Mouse (Mus musculus) thymus, adult 18-20 months (tissue): ENCODE measurements around the gene Capn9.

ENCODE experiments used
- DNase-seq, 2 experiments: peaks; one replicate each; pipeline ENCODE4 v3.0.0; 2022; ENCODE audit warnings: mixed read lengths in 2 of 2

Gene Capn9

DNA sequence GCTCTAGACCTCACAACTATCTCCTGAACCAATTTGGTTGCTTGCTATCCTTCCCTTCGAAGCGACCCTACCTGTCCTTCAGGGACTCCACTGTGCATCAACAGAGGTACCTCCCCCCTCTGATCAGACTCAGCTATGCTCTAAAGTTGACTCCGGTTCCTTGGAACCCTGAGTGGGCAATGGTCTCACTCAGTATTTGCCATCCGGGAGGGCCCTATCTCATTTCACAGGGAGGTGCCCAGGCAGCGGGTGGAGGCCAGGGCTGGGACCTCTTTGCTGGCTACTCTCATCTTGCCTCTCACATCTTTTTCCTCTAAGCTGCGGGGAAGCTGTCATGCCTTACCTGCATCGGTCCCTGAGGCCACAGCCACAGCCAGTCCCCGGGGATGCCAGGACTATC, at the start of gene Capn9:
Capn9 (plus strand) TSS at position 301 of the 400 bp plus-strand sequence.
- no peak for DNase-seq

DNA sequence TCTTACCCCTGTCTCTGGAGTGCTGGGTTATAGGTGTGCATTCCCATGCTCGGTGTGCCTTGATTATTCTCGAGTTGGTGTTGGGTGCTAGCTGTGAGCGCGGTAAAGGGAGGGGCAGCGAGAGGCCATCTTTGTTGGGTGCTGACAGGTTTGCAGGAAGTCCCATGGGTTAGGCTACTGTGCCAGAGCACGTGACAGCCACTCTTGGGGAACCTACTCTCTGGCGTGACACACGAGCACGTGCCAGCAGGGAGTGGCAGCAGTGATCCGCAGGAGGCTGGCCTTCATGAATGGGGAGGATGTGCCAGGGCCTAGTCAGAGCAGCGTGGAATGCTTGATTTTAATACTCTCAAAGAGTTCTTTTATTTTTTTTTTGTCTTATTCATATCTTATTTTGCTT, 49.6 kb upstream of the Capn9 start:
- no peak for DNase-seq

DNA sequence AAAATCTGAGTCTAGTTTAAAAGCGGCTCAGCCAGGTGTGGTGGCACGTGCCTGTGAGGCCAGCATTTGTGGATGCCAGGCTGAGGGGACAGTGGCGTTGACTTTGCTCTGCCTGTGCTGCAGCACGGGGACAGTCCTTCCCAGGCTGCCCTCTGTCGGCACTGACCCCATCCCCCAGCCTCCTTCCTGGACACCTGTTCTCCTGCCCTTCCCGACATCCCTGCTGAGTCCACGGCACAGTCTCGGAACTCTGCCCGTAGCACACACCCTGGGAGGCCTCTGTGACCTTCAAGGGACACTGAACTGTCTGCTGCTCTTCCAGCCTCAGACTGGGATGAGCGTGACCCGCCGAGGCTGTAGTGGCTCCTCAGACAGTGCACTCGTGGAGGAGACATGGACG, 45.8 kb upstream of the Capn9 start:
- DNase-seq: no peak

DNA sequence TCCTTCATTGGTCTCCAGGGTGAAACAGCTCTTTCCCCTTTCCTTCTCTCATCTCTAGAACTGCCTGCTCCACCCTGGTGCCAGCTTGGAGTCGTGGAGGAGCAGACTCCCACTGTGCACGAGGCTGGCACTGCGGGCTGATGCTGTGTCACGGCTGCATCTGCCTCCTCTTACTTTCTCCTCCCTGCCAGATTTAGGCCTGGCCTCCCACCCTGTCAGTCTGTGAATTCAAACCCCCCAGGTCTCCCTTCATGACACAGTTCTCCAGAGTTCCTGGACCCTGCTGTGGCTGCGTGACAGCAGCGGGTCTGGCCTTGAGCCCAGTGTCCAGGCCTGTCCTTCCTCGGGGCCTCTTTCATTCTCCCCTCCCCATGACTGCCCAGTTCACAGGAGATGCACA, 45.4 kb upstream of the Capn9 start:
- DNase-seq: no peak

DNA sequence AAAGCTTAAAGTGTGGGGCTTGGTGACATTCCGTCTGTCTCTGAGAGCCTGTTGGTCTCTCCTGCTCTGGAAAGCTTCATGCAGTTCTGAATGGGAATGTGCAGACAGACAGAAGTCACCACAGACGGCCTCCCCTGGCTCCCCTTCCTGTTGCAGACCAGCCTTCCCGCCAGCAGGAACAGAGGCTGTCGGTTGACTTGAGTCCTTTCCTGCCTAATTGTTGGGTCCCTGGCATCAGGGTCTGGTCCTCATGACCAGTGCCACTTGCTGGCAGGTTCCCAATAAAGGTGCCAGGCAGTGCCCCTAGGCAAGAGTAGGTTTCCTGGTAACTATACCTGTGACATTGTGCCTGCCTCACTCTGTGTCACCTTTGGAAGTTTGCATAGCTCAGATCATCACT, 44.9 kb upstream of the Capn9 start:
- DNase-seq: no peak

DNA sequence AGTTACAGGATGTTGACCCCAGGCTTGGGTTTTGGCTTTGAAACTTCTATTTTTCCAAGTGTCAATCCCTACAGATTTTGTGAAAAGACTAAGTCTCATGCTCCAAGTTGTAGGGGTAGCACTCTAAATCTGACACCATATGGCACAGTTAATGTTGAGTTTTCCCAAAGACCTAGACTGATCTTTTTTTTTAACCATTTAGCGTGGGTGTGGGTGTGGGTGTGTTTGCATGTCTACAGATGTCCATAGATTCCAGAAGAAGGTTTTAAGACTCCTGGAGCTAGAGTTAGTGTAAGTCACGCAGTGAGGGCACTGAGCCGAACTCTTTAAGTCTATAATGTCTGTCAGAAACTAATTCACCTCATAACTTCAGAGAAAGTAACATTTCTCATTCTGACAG, 43.3 kb upstream of the Capn9 start:
- no peak for DNase-seq

DNA sequence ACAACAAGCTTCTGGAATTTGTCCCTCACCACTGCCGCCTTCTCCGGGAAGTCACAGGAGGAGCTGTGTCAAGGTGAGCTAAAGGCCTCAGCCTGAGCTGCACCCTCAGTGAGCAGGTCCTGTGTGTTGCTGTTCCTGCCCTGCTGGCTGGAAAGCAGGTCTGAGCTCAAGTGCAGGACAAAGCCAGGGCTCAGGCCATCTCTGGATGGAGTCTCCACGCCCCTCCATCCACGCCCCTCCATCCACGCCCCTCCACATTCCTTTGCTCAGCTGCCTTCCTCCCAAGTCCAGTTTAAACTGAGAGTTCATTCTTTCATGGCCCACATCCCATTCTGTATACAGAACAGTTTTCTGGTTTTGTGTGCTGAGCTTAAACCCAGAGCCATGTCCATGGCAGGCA, 40.5 kb upstream of the Capn9 start:
- no peak for DNase-seq

DNA sequence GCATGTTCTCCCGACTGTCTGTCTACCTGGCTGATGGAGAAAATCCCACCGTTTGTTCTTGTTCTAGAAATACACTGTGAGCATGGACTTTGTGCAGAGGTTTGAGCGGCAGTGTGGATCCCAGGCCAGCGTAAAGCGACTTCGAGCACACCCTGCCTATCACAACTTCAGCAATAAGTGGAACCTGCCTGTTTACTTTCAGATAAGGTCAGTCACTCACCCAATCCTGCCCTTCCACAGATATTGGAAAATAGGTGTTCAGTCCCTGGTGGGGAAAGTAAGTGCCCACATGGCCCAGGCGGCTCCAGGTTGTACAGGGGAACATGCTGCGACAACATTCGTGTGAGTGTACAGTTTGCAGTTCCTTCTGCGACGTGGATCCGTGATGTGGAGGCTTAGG, 35.0 kb upstream of the Capn9 start:
- DNase-seq: no peak

DNA sequence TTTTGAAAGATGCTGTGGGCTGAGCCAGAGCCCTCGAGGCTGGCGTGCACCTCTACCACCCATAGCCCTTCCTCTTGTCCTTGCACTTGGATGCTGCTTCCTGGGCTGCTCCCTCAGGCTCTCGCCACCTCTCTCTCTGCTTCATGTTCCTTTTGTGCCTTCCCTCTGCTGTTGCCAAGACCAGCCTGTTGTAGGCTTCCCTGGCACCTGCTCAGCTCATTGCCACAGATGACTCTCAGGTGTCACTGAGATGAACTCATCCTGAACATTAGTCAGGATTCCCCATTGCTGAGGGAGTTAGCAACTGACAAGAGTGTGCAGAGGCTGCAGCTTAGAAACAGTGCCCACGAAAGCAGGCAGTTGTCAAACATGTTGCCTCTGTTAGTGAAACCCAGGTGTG, 33.9 kb upstream of the Capn9 start:
- DNase-seq: no peak

DNA sequence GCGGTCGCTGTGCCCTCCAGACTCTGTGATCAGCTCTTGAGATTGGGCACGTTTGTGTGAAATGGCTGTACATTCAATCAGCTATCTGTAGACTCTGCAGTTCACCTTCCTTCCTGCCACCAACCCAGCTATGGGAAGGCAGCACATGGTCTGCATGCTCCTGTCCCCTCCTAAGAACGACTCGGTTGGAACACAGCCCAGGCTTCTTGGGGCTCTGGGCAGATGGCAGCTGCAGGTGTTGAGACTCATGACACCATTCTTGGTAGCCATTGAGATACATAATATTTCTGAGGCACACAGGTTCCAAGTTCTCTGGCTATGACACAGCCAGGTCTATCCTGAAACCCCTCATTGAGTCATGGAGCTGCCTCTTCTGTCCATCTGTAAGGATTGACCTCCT, 32.6 kb upstream of the Capn9 start:
- no peak for DNase-seq

DNA sequence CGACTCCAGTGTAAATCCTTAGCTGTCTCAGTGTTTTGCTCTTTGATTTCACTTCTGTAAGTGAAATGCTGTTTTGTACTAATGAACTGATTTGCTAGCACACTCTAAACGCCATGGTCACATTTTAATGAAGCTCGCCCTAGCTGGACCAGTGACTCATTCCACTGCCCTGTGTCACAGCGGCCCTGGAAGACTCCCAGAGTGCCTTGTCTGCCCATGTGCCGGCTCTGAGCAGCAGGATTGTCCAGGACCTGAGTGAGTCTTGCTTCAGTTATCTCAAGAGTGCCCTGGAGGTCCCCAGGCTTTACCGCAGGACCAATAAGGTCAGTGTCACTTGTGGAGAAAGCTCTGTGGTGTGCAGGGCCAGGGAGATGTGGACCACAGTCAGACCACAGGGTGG, 29.5 kb upstream of the Capn9 start:
- no peak for DNase-seq

DNA sequence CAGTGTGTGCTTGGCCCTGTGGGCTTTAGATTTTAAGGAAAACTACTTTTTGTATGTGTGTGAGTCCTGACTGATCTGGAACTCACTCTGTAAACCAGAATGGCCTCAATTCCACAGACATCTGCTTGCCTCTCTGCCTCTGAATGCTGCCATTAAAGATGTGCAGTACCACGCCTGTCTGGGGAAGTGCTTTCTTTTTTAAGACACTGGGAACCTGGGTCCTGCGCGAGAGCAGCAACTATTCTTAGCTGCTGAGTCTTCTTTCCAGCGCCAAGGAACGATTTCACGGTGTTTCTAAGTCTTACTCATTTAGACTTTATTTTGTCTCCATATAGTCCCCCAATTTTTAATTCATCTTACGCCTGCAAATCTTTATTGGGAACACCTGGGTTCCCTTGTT, 29.1 kb upstream of the Capn9 start:
- no peak for DNase-seq

DNA sequence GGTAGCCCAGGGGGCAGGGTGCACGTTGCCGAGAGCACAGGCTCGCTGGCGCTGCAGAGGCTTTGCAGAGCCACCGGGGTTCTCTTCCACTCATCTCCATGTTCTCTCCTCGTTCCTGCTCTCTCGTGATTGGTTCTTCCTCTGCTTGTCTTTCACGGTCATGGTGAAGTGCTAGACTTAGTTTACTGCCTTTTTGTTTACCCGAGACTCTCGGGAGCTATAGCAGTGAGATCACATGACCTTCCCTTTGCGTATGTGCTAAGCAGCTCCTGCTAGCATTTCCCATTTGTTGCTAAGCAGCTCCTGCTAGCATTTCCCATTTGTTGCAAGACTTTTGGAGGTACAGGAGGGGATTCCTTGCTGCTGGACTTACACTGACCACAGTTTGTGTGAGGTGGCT, 28.6 kb upstream of the Capn9 start:
- no peak for DNase-seq

DNA sequence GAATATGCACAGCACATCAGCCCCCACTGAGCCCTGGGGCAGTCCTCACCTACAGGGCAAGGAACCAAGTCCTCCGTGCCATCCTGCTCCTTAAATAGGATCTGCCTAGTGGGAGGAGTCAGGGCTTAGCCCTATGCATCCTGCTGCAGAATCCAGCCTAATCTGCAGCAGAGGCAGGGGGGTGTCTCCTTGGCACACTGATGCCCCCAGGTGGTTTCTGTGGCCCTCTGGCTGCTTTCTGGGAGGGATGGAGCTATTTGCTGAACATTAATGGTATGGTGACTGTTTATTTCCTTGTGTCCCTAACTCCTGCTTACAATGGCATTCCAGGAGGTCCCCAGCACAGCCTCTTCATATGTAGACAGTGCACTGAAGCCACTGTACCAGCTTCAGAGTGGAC, 27.7 kb upstream of the Capn9 start:
- DNase-seq: no peak

DNA sequence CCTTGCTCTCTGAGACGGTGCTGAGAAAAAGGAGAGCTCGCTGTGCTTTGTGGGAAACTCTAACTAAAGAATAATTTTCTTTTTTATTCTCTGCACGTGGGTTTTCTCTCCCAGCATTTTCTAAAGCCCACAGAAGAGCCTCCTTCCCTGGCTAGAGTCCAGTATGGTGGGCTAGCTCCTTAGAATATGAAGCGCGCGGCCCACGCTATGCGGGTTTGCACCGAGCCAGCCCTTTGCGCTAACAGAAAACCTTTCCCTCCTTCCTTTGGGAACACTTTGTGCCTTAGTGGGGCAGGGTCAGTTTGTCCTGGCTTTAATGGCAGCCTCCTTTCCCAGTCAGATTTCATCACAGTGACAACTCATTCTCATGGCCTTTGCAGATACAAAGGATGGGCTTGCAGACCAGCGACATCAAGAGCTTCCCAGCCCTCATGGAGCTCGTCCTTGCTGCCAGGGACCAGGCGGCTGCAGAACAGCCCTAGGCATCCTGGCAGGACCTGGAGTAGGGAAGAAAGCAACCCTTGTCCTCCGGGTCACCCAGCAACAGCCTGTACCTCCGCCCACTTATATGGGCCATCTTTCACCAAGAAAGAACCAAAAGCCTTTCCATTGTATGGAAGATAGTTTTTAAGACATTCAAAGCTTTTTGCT, 24.8 kb upstream of the Capn9 start:
- no peak for DNase-seq

DNA sequence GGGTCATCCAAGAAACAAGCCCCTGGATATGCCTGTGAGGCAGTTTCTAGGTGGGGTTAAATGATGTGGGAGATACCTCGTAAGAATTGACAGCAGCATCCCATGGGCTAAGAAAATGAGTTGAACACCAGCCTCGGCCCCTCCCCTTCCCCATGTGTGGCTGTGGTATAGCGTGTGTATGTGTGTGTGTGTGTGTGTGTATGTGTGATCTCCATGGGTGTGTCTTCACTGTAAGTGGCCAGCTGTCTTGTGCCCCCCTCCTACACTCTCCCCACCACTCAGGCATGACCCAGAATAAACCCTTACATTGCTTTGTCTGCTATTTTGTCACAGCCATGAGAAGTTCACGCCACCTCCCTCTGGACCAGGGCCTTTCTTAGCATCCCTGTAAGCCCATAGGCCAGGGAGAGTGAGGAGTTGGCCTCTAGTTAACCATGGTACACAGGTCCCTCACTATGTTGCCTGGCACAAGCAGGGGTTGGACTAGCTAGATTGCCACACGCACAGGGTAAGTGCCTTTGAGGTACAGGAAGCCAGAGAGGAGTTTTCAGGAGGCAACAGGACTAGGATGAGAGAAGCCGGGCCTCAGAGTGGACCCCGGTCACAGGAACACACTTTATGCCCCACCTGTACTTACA, 20.7 kb upstream of the Capn9 start:
- DNase-seq: no peak

DNA sequence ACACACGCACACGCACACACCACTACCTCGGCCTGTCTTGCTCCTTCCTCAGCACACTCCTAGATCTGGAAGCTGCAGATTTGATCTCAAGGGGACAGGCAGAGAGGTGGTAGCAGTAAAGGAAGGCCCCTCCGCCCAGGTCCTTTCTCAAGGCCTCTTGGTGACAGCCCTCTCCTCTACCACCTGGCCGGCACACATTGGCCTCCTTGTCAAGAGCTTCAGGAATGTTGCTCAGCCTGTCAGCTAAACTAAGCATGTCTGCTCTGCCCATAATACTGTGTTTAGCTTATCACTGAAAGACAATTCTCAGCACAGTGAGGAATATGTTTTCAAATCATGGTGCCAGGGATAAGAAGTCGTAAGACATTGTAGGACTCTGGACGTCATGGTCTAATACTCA, 19.7 kb upstream of the Capn9 start:
- DNase-seq: no peak

DNA sequence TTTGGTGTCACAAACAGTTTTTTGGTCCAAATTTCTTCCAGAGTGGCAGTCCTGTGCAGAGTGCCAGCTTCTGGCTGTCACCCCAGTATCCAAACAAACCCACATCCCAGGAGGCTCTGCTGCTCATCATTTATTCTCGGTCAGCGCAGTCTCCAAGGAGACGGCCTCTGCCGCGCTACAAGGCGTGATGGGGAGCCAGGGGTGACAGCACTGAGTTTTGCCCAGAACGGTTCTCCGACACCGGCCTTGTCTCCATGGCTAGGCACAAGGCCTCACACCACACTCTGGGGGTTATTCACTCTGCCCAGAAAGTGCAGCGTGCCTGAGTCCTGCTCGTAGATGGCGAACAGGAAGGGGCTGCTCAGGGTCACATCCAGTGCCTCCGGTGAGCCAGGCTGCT, 19.3 kb upstream of the Capn9 start:
- no peak for DNase-seq

DNA sequence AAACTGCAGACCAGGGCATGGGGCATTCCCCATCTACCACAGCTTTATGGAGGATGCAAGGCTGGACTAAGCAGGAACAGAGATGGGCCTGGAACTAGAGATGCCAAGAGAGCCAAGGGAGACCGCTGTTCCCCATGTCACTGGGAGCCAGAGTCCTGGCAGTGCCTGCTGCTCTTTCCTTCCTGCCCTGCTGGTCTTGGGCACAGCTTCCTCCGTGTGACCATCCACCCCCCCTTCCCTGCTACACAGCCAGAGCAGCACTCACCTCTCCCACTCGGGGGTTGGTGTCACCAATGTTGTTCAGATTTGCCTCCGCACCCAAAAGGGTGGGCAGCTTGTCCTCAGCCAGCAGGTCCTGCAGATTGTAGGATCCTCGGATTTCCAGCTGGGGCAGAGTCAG, 18.4 kb upstream of the Capn9 start:
- DNase-seq: no peak

DNA sequence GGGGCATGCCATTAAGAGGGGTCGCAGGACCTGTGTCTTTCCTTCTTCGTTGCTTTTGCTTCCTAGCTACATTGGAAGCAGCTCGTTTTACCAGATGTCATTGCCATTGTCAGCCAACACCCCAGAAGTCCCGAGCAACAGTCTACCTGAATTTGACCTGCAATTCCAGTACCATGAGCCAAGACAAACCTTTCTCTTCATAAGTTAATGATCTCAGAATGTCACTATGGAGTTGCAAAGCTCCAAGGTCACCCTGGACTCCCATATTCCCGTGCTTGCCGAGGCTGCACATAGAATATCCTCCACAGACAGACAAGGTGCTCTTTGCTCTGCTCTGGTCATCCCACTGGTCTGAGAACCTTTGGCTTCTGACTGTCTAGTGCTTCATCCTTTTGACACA, 8.8 kb upstream of the Capn9 start:
- no peak for DNase-seq

DNA sequence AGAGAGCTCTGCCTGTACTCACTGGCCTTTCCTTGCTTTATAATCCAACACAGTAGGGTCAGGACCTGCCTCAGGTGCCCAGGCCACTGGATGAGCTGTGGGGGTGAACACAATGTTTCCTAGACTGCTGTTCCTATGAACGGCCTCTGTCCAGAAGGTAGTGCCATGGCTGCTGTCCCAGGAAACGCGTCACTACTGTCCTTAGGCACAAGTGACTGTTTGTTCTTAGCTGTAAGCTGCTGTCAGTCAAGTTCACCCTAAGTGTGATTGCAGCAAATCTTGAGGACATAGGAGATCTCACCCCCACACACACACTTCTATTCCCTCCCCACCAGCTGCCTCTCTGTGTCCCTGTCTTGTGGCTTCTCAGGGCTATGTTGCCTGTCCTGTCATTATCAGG, 8.3 kb upstream of the Capn9 start:
- DNase-seq: no peak

DNA sequence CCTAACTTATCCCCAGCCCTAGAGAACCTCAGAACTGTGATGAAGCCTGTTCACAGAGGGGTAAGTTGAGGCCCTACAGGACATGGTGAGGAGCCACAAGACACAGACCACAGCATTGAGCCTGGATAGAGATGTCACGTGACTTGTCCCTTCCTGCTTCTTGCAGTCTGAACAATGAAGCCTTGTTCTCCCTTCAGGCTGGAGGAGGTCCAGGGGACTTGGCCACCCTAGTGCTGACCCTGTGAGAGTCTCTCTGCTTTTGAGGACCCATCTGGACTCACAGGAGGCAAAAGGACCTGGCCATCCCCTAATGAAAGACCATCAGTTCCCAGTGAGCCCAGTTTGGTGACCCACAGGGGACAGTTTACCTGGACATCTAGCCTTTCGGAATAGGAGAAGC, 6.8 kb upstream of the Capn9 start:
- no peak for DNase-seq

DNA sequence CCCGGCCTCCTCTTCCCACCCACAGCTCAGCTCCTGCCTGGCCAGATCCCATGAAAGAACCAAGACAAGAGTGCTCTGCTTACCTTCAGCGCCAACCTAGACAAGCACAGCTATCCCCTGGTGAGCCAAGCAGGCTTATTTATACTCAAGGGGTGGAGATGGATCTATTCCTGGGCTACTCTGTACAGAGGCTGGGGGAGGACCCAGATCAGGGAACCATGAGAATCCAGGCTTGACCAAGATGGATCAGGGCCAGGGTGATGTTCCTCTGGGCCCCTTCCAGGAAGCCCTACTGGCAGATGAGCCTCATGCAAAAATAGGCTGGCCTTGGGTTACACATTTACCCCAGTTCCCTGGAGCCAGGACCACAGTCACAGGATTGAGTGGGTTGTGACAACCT, 6.3 kb upstream of the Capn9 start, which contains the start of gene Agt:
Agt (minus strand) TSS at position 114 of the 400 bp plus-strand sequence.
- DNase-seq: no peak

DNA sequence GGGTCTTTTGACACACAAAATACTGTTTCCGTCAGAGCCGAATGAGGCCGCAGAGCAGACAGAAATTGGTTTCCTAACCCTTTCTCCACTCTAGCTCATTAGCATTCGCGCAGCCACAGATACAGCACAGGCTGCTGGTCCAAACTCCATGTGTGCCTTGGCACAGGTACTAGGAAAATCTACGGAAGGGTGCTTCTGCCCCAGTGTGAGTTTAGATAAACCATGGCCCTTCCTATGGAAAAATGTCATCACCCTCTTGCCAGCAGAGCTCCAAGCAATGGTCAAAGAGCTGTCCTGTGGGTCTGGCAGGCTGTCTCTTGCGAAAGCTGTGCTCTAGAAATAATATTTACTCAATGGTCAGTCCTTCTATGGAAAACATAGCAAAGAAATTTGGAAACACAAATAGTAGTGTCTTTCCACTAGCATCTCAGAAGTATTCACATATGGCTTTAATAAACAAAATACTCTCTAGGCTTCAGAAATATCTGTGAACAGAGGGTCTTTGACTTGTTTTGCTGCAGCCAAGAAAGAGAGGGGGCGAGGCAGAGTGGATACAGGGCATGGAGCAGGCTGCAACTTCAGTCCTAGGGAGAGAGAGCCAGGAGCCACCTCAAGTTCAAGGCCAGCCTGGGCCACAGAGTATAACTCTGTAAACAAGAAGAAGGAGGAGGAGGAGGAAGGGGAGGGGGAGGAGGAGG, 4.0 kb upstream of the Capn9 start:
- no peak for DNase-seq

DNA sequence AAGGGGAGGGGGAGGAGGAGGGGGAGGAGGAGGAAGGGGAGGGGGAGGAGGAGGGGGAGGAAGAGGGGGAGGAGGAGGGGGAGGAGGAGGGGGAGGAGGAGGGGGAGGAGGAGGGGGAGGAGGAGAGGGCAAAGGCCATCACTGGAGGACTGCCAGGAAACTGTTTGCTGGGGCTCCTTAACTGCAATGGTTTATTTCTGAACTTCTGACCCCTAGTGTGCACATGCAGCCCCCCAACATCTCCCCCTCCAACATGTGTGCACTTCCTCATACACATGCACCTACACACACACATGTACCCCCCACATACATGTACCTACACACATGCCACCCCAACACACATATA, 3.5 kb upstream of the Capn9 start:
- no peak for DNase-seq
